Mouse (Mus musculus): Measurements from ENCODE around the gene Slc9a3r2. TPM values are rescaled to one million over a fixed set of nuclear protein-coding genes. Genes with fewer than 3 reads are reported as not detected.
A peak's percentile ranks its signal among the peaks of the same experiment; 100 is the strongest.

Gene Slc9a3r2
- polyA plus RNA-seq, 1 experiment: 507 TPM

GRCm38 (mm10) chr17:24687146-24687595 lies 37.0 kb upstream of the Slc9a3r2 start:
- peak; percentile 67 for DNase-seq

GRCm38 (mm10) chr17:24686514-24686913 lies 36.4 kb upstream of the Slc9a3r2 start:
- peaks cover 4% of the 10 kb centered on the region; the same call in 1 of the 2 replicates for H3K4me1 ChIP-seq (ENCODE audit: control insufficient read depth, insufficient read depth, low read length)
- no peak for DNase-seq
- 36% methylated on average over 16 of the region's 16 CpGs for WGBS
- no peak overlapping the region for H3K4me3 ChIP-seq (replicated peaks; ENCODE audit: extremely low read depth, low read depth, low read length)
- TF ChIP-seq CTCF (IDR thresholded peaks at IDR 0.05; ENCODE audit: insufficient read depth, low read length): no peak

More at GRCm38 (mm10) chr17:24687146-24687595, 37.0 kb upstream of the Slc9a3r2 start:
- Histone ChIP-seq H3K4me1 (ENCODE audit: control insufficient read depth, insufficient read depth, low read length) (peaks cover 4% of the 10 kb centered on the region; the same call in 1 of the 2 replicates), H3K4me3 (replicated peaks; ENCODE audit: extremely low read depth, low read depth, low read length) (peak overlapping the region; percentile 31)
- WGBS: 2% methylated on average over 25 of the region's 25 CpGs
- TF ChIP-seq POLR2A (IDR thresholded peaks at IDR 0.05; ENCODE audit: borderline replicate concordance, extremely low read depth, low read depth, low read length): no peak
- no peak for TF ChIP-seq CTCF (IDR thresholded peaks at IDR 0.05; ENCODE audit: insufficient read depth, low read length)

GRCm38 (mm10) chr17:24677500-24678080 lies 27.5 kb upstream of the Slc9a3r2 start:
- H3K4me3 ChIP-seq (replicated peaks; ENCODE audit: extremely low read depth, low read depth, low read length): no peak overlapping the region
- TF ChIP-seq CTCF (IDR thresholded peaks at IDR 0.05; ENCODE audit: insufficient read depth, low read length): no peak
- TF ChIP-seq POLR2A (IDR thresholded peaks at IDR 0.05; ENCODE audit: borderline replicate concordance, extremely low read depth, low read depth, low read length): no peak
- H3K4me1 ChIP-seq (ENCODE audit: control insufficient read depth, insufficient read depth, low read length): 0 out of 2 replicates have a peak, but pooled peaks cover 5% of the 10 kb centered on the region
- no peak for DNase-seq
- WGBS: 92% methylated on average over 24 of the region's 24 CpGs

GRCm38 (mm10) chr17:24676877-24677276 lies 26.8 kb upstream of the Slc9a3r2 start:
- H3K4me1 ChIP-seq (ENCODE audit: control insufficient read depth, insufficient read depth, low read length): peaks cover 7% of the 10 kb centered on the region; the same call in 1 of the 2 replicates
- no peak for TF ChIP-seq POLR2A (IDR thresholded peaks at IDR 0.05; ENCODE audit: borderline replicate concordance, extremely low read depth, low read depth, low read length)
- no peak for TF ChIP-seq CTCF (IDR thresholded peaks at IDR 0.05; ENCODE audit: insufficient read depth, low read length)
- no peak overlapping the region for H3K4me3 ChIP-seq (replicated peaks; ENCODE audit: extremely low read depth, low read depth, low read length)
- 91% methylated on average over 5 of the region's 5 CpGs for WGBS
- DNase-seq: no peak

GRCm38 (mm10) chr17:24676187-24676586 lies 26.1 kb upstream of the Slc9a3r2 start:
- peak; percentile 67 for DNase-seq
- WGBS: 52% methylated on average over 2 of the region's 2 CpGs
- TF ChIP-seq POLR2A (IDR thresholded peaks at IDR 0.05; ENCODE audit: borderline replicate concordance, extremely low read depth, low read depth, low read length) (no peak), CTCF (IDR thresholded peaks at IDR 0.05; ENCODE audit: insufficient read depth, low read length) (peak; percentile 81)
- H3K4me3 ChIP-seq (replicated peaks; ENCODE audit: extremely low read depth, low read depth, low read length): no peak overlapping the region
- H3K4me1 ChIP-seq (ENCODE audit: control insufficient read depth, insufficient read depth, low read length): peaks cover 7% of the 10 kb centered on the region; the same call in 1 of the 2 replicates

GRCm38 (mm10) chr17:24674277-24674676 lies 24.1 kb upstream of the Slc9a3r2 start:
- TF ChIP-seq CTCF (IDR thresholded peaks at IDR 0.05; ENCODE audit: insufficient read depth, low read length) (no peak), POLR2A (IDR thresholded peaks at IDR 0.05; ENCODE audit: borderline replicate concordance, extremely low read depth, low read depth, low read length) (no peak)
- no peak for DNase-seq
- 48% methylated on average over 7 of the region's 7 CpGs for WGBS
- H3K4me1 ChIP-seq (ENCODE audit: control insufficient read depth, insufficient read depth, low read length): peaks cover 14% of the 10 kb centered on the region
- no peak overlapping the region for H3K4me3 ChIP-seq (replicated peaks; ENCODE audit: extremely low read depth, low read depth, low read length)

GRCm38 (mm10) chr17:24672141-24672540 lies 22.0 kb upstream of the Slc9a3r2 start:
- 5% methylated on average over 5 of the region's 5 CpGs for WGBS
- H3K4me1 ChIP-seq (ENCODE audit: control insufficient read depth, insufficient read depth, low read length): peaks cover 16% of the 10 kb centered on the region
- DNase-seq: no peak
- H3K4me3 ChIP-seq (replicated peaks; ENCODE audit: extremely low read depth, low read depth, low read length): no peak overlapping the region
- TF ChIP-seq CTCF (IDR thresholded peaks at IDR 0.05; ENCODE audit: insufficient read depth, low read length): no peak
- no peak for TF ChIP-seq POLR2A (IDR thresholded peaks at IDR 0.05; ENCODE audit: borderline replicate concordance, extremely low read depth, low read depth, low read length)

GRCm38 (mm10) chr17:24671346-24671745 lies 21.2 kb upstream of the Slc9a3r2 start:
- H3K4me3 ChIP-seq (replicated peaks; ENCODE audit: extremely low read depth, low read depth, low read length): no peak overlapping the region
- TF ChIP-seq POLR2A (IDR thresholded peaks at IDR 0.05; ENCODE audit: borderline replicate concordance, extremely low read depth, low read depth, low read length) (no peak), CTCF (IDR thresholded peaks at IDR 0.05; ENCODE audit: insufficient read depth, low read length) (no peak)
- 40% methylated on average over 5 of the region's 5 CpGs for WGBS
- DNase-seq: no peak
- peaks cover 16% of the 10 kb centered on the region for H3K4me1 ChIP-seq (ENCODE audit: control insufficient read depth, insufficient read depth, low read length)

GRCm38 (mm10) chr17:24670246-24670844 lies 20.2 kb upstream of the Slc9a3r2 start:
- Histone ChIP-seq H3K4me1 (ENCODE audit: control insufficient read depth, insufficient read depth, low read length) (peaks cover 16% of the 10 kb centered on the region), H3K4me3 (replicated peaks; ENCODE audit: extremely low read depth, low read depth, low read length) (peak overlapping the region; percentile 76)
- TF ChIP-seq POLR2A (IDR thresholded peaks at IDR 0.05; ENCODE audit: borderline replicate concordance, extremely low read depth, low read depth, low read length): no peak
- no peak for TF ChIP-seq CTCF (IDR thresholded peaks at IDR 0.05; ENCODE audit: insufficient read depth, low read length)
- 3% methylated on average over 8 of the region's 8 CpGs for WGBS
- DNase-seq: no peak

Data from lung, adult 2 months (tissue).